Mouse (Mus musculus): ENCODE measurements around the gene Camk1d.

GRCm38 (mm10) chr2:5713325-5714210, 747 bp downstream of the Camk1d start:
- no peak for TF ChIP-seq CTCF (IDR thresholded peaks at IDR 0.05; ENCODE audit: low read depth)
- TF ChIP-seq EP300 (IDR thresholded peaks at IDR 0.05; ENCODE audit: low read depth): no peak

Measured in liver, embryonic 14.5 days (tissue).